Mouse (Mus musculus) spleen, postnatal 4 days (tissue): Measurements from ENCODE around the gene Cyp4a32.
"Not testable (repeated sequence)": the region's sequence is repeated elsewhere in the genome, so short reads cannot be mapped to it uniquely, and the experiment has no call there.

ENCODE experiments used
- DNase-seq, 2 experiments: peaks; one replicate each; pipeline ENCODE4 v3.0.0; 2022; ENCODE audit warnings: low spot score in 2 of 2

Cyp4a32 gene

DNA sequence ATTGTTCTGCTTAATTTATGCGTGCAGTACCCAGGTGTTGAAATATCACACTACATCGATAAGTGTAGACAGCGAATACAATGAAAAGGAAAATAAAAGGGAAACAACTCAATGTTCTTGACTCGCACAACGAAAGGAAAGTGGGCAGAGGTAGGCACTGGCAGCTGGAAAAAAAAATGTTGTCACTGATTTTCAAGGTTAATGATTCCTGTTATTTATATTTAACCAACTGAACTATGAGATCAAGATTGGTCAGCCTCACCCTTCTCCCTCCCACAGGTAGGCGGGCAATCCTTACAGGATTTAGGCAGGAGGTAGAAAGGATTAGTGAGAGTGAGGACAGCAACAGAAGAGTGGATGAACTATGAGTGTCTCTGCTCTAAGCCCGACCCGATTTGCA lies at the start of gene Cyp4a32:
Cyp4a32 (plus strand) TSS at position 359 of the 400 bp plus-strand sequence.
- not testable (repeated sequence) for DNase-seq

DNA sequence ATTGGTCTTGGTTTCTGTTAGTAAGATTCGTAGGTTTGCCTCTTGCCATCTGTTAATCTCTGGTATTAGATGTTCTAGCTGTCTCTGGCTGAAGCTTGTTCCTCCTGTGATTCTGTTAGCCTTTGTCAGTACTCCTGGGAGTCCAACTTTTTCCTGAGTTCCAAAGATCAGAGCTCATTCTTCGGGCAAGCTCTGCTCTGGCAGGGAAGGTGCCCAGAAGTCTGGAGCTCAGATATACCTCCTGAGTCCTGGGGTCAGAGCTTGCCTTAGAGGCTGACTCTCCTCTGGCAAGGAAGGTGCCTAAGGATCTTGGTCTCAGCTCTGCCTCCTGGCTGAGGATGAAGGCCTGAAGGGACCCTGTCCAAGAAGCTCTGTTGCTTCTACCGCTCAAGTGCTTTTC lies 48.0 kb upstream of the Cyp4a32 start:
- no peak for DNase-seq

DNA sequence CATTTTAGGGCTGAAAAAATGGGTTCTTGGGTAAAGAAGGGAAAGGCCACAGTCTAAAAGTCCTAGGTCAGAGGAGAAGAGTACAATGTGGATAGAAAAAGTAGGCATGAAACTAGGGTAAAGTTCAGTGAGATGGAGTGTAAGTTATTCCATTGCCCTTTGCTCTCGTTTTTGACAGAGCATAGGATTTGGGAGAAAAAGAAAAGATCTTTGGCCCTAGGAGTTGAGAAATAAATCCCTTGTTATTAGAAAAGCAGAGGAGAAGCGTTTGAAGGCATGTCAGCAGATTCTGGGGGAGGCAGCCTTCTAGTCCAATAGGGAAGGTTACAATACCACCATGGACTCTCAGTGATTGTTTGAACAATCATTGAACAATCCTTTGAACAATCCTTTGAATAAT lies 45.3 kb upstream of the Cyp4a32 start:
- DNase-seq = no peak

DNA sequence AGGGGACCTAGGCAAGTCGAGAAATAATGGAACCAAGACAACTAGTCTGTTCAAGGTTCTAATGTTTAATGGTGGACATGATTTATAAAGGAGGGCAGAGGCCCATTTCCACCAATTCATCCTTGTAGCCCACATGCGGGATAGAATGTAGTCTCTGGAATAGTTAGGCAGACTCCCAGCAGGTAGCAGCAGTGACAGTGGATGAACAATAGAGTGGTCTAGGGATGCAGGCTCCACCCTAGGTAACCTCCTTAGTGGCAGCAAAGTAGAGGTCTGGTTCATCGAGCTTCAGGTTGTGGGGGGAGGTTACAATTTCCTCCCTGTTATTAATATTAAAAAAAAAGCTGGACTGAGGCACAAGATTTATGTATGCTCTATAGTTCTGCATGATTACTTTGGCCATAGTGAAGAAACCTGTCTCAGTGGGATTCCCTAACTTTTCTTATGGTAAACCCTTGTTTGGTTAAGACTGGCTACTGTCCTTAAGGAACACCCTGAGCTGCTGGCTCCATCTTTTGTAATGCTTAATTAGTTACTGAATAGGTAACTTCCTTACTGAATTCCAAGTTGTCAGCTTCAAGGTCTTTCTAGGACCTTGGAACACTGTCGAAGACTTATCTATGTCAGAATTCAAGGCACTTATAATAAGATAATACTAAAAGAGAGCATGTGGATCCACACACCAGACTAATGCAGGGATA lies 42.8 kb upstream of the Cyp4a32 start:
- no peak for DNase-seq

DNA sequence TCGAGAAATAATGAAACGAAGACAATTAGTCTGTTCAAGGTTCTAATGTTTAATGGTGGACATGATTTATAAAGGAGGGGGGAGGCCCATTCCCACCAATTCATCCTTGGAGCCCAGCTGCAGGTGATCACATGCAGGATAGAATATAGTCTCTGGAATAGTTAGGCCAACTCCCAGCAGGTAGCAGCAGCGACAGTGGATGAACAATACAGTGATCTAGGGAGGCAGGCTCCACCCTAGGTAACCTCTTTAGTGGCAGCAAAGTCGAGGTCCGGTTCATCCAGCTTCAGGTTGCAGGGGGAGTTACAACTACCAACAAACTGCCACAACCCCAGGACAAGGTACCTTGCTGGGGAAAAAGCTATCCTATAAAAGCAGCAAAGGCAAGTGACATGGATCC lies 39.5 kb upstream of the Cyp4a32 start:
- DNase-seq = not testable (repeated sequence)

DNA sequence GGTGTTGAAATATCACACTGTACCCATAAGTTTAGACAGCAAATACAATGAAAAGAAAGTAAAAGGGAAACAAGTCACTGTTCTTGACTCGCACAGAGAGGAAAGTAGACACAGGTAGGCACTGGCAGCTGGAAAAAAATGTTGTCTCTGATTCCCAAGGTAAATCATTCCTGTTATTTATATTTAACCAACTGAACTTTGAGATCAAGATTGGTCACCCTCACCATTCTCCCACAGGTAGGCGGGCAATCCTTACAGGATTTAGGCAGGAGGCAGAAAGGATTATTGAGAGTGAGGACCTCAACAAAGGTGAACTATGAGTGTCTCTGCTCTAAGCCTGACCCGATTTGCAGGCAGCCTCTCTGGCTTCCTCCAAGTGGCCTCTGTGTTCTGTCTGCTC lies 37.4 kb upstream of the Cyp4a32 start, which contains the start of gene Cyp4a31:
Cyp4a31 (plus strand) TSS at position 249 of the 400 bp plus-strand sequence.
- DNase-seq = no peak

DNA sequence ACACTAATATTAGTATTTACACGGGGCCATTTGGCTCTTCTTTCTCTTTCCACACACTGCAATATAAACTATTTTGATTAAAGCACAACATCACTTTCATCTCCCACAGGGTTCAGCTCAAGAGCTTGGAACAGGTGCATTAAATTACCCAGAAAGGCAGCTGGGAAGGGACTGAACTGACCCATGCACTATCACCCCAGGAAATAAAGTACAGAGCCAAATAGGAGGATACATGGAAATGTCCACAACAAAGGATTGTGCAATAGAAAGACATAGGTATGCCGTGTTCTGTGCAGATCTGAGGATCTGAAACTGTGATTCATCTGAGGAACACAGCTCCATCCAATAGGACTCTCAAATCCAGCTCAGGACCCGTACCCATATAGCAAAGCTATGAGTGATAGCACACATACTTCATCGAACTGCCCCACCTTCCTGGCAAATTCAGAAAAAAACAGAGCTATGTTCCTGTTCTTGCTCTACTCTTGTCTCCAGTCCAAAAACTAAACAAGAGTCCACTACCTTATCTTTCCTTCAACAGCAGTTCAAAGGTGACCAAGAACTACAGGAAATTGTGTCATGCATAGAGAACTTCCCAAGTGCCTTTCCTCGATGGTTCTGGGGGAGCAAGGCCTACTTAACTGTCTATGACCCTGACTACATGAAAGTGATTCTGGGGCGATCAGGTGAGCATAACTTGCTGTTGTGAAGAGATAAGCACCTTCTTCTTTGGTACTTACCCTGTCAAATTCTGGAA lies 36.1 kb upstream of the Cyp4a32 start:
- not testable (repeated sequence) for DNase-seq

DNA sequence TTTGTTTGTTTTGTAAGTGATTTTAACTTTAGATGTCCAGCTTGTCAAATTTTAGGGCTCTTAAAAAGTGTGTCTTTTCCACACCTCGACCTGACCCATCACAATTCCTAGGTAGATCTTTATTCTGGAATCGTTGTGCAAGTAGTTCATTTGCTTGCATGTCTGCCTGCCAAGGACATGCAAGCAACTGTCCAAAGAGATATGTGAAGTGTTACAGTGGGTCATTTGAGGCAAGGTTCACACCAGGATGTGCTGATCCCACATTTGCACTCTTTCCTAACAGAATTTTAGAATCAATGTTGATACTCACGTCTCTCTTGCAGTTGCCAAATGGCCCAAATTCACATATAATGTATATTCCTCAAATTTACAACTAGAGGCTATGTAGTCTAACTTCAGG lies 25.5 kb upstream of the Cyp4a32 start:
- no peak for DNase-seq

DNA sequence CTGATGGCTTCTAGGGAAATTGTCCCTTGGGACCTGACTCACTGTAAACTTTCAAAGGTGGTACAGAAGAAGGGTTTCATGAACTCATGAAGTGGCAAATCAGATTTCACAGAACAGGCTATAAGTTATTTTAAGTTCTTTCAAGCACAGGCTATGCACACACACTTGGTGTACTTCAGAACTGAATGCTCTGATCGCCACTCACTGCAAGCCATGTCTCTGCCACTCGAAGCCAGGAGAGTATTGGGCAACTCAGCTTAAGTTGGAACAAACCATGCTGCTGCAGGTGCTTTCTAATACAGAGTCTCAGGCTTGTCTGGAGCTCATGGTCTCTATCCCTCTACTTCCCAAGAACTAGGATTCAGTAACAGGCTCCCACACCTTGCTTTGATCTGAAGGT lies 25.0 kb upstream of the Cyp4a32 start:
- no peak for DNase-seq

DNA sequence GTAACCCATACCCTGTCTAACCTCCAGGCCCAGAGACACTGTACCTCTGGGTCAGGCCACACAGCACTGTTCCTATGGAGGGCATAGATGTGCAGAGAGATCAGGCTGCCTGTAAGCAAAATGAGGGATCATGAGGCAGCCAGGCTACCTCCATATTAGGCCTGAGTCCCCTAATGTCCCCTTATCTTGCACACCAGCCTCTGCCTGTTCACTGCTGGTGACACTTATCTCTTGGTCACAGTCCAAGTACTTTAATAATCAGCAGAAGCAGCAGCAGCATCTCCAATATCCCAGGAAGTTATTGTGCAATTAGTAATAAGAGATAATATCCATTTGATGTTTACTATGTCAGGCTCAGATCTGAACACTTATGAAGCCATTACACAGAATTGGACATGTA lies 17.7 kb upstream of the Cyp4a32 start:
- peak in 1 of 2 experiments; percentile 44 for DNase-seq

DNA sequence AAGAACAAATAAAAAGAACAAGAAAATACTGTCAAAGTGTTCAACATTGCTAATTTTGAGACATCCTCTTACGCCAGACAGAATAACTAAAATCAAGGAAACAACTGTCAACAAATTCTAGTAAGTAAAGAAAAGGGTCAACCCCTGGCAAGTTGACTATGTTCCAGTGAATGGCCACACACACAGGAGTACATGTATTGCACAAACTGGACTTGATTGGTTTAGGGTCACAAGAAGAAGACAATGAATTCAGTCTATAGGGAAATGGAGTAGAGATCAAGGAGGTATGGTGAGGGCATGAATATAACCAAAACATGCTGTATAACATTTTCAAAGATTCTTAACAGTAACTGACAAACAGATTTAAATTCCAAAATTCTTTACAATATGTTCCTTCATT lies 4.4 kb upstream of the Cyp4a32 start:
- DNase-seq = no peak

DNA sequence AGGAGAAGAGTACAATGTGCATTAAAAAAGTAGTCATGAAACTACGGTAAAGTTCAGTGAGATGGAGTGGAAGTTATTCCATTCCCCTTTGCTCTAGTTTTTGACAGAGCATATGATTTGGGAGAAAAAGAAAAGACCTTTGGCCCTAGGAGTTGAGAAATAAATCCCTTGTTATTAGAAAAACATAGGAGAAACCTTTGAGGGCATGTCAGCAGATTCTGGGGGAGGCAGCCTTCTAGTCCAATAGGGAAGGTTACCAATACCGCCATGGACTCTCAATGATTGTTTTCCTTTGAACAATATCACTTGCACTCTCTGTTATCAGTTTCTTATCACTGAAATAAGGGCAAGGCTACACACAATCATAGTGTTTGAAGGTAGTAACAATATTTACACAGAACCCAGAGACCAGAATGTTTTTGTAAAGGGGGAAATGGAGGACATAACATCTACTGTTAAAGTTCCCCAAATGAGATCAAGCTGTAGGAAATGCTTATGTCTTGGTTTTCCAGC lies 3.9 kb upstream of the Cyp4a32 start:
- no peak for DNase-seq

DNA sequence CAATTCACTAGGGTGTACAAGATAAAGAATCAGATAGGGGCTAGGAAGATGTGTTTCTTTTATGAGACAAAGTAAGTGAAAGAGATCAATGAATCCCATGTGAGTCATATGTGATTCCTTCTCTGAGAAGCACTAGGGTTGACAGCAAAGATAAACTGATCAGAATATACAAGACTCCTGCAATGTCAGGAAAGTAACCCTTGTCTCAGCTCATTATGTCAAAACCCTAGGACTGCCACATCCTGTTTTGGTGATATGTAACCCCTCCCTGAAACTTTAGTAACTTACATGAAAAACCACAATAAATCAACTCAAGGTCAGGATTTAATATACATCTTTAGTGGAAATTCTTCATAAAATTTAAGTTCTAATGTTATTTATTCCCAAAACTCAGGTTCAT lies 13.2 kb downstream of the Cyp4a32 start:
- no peak for DNase-seq

DNA sequence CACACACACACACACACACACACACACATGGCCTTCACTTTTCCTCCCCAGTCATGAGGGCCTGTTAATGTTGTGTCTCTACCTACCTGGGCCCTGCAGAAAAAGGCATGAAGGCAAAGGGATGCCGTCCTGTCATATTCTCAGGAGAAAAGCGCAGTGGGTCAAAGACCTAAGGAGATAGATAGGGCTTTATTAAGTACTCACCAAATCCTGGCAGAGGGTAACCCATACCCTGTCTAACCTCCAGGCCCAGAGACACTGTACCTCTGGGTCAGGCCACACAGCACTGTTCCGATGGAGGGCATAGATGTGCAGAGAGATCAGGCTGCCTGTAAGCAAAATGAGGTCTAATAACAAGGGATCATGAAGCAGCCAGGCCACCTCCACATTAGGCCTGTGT lies 24.8 kb downstream of the Cyp4a32 start:
- not testable (repeated sequence) for DNase-seq

DNA sequence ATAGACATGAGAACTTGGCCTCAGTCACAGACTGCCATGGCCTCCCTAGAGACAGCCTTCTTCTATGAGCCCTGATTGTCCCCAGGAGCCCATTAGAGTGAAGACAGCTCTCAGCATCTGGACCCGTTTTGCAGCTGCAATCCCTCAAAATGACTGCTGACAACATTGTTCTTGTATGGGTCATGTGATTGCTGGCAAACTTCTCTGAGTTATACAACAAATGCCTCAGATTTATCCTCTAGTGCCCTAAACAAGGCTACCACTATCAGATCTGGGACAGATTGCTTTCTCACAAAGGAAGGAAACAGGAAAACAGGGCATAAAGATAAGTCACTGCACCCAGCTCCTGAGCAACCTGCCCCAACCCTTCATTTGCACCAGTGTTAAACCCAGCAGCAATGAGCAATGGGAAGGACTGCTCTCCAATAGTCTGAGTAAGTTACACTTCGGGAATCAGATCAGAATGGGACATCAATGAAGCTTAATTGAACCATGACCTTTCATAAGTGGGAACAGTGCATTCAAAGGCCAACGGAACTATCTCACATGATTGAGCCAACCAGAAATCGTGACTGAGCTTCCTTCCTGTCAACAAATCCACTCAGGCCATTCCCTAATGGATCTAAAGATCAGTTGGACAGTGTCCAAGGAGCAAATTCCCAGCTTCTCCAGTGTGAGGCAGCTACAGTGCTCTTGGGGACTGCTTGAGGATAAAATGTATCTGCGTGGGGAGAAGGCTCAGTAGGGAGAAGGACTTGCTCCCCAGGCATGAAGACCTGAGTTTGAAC lies 42.4 kb downstream of the Cyp4a32 start:
- DNase-seq = no peak

DNA sequence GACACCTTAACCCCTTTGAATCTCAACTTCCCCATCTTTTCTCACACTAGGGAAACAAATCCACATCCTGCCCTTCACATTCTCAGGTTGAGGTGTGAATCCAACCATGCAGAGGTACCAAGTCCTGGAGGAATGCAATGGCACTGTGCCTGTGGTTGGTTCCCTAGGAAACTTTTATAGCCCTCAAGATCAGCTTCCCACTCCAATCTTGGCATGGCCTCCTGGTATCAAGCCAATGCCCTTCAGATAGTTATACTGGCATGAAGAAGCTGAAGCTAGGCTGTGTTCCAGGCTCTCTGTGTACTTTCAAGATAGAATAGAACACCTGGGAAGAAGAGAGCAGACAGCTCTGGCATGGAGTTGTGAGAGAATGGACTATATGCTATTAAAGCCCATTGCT lies 44.6 kb downstream of the Cyp4a32 start:
- DNase-seq = no peak

DNA sequence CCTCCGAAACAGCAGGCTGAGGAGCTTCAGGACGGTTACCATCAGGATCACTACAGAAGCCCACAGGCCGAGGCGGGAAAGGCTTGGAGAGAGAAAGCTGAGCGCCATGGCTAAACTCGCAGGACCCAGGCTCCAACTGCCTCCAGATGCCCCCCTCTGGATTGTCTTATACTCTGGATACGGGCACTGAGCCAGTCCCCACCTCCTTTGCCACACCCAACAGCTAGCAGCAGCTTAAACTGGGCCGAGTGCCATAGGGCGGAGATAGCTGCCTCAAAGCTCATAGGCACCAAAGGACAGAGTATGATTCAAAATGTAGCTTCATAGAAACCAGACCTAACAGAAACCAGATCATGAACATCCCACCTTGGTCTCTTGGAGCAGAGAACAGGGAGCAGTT lies 46.8 kb downstream of the Cyp4a32 start, which contains the start of gene Cyp4b1:
Cyp4b1 (minus strand) TSS at position 144 of the 400 bp plus-strand sequence.
- peak; percentile 37 to 61 for DNase-seq

DNA sequence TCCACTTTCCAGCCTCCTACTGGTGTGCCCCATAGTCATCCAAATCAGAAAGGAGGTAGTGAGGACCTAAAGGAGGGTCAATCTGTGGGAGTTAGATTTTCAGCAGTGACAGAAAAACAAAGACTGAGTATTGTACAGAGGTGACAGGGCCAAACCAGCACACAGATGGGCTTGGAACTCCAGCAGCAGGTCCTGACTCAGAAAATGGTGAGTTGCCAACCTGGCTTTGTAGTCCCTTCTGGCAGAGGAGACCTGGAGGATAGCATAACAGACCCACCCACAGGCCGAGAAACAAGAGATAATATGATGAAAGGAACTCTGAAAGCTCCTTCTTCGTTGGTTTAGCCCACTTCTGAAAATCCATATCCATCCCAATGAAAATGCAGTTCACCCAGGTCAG lies 48.0 kb downstream of the Cyp4a32 start:
- no peak for DNase-seq

DNA sequence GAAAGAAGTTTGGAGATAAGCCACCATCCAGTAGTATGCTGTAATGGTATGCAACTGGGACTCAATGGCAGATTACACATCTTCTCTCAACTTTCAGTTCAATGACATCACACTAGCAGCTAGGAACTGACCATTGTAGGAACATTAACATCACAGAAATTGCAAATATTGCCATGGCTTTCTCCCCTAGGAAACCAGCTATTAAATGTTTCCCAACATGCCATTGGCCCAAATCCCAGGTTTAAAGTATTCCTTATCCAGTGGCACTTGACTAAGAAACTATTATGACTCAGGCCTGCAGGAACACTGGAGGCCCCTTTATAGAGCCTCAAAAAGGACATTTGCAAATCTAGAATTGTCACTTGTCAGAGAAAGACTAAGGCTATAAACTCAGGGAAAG lies 48.6 kb downstream of the Cyp4a32 start:
- no peak for DNase-seq

DNA sequence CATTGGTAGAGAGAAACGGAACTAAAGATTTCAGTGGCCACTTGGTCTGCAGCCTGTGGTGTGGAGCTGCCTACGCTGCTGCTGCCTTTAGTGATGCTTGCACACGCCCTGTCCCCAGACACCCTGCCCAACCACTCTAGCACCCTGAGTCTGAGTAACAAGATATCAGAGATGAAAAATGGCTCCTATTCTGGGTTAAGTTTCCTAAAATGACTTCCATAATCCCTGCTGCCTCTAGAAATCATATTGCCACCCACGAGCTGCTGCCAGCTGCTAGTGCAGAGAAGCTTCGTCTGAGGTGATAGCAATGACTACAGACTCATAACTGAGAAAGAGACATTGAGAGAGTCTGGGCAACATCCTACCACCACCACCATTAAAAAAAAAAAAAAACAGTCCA lies 50.1 kb downstream of the Cyp4a32 start:
- DNase-seq = no peak

DNA sequence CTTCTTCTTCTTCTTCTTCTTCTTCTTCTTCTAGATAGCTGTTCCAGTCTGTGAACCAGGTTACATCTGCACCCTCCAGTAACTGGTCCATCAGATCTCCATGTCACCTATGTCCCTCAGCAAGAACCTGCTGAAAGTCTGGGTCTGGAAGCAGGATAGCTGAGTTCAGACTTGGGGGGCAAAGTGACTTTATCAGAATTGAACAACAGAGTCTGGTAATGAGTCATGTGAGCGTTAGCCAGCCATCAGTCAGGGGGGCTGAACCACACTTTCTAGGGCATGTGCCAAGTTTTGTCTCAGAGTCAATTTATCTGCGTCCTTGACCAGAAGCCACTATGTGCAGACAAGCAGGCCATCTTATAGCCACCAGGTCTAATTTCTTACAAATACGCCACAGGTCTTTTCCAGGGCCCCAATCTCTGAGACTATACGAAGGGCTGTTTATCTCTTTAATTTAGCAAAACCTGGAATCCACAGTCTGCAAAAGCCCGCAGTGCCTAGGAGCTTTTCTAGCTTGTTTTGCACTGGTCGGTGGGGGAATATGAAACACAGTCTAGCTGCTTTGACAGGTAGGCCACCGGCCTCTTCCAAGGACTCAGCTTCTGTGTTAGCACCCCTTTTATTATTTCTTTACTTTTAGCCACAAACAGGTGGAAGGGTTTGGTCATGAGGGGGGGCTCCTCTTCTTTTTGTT lies 55.2 kb downstream of the Cyp4a32 start:
- DNase-seq = not testable (repeated sequence)

DNA sequence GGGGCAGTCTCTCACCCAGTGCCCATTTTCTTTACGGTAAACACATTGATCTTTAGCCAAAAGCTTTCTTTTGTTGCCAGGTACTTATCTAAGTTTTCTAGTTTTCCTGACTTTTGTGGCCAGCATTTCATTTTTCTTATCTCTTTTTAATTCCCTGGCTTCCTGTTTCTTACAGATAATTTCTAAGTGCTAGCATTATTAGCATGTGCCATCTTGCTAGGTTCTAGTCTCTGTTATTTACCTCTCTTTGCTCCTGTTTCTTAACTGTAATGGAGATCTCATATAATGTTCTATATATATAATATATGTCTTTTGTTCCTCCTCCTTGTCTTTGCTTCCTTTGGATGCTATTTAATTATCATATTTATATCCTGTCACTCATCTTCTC lies 55.8 kb downstream of the Cyp4a32 start:
- not testable (repeated sequence) for DNase-seq
